Mouse (Mus musculus): Measurements from ENCODE around the gene Wrb. TPM values are rescaled to one million over a fixed set of nuclear protein-coding genes. Genes with fewer than 3 reads are reported as not detected.
"Not testable (repeated sequence)": the region's sequence is repeated elsewhere in the genome, so short reads cannot be mapped to it uniquely, and the experiment has no call there.

Wrb gene
- polyA plus RNA-seq, 1 experiment from 2014 or later = 116 TPM

DNA sequence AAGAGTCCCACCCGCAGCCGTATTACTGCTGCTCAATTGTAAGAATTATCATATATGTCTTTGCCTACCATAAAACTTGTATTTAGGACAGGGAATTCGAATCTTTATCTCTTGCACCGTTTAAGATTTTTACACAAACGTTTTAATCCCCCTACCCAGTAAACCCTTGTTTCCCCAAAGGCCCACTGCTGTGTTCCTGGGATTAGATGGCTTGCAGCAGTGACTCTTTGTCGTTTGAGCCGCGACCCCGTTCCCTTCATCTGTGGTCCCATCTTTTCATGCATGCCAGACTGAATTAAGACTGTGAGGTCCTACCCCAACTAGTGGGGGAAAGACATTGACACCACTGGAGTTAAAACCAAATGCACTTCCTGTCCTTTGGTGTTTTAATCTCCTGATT lies 16.7 kb upstream of the Wrb start:
- Histone ChIP-seq H3K9ac (peak overlapping the region; percentile 98), H3K9me3 (no peaks in the 10 kb centered on the region), H3K36me3 (replicated peaks) (peaks cover 34% of the 10 kb centered on the region), H3K4me2 (peak overlapping the region; percentile 81), H3K4me1 (peaks cover 37% of the 10 kb centered on the region), H3K27me3 (no peaks in the 10 kb centered on the region), H3K4me3 (replicated peaks) (peak overlapping the region; percentile 89), H3K27ac (peak overlapping the region; percentile 99)
- no peak for ATAC-seq (ENCODE audit: low FRiP score)
- WGBS = under 1% methylated on average over 9 of the region's 9 CpGs

DNA sequence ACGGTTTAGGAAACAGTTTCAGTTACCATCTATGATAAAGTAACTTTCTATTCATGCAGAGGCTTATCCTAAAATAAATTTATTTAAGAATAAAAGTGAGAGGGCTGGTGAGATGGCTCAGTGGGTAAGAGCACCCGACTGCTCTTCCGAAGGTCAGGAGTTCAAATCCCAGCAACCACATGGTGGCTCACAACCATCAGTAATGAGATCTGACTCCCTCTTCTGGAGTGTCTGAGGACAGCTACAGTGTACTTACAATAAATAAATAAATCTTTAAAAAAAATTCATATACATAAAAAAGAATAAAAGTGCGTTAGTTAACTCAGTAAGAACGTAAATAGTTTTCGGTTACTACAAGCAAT lies 478 bp upstream of the Wrb start:
- H3K4me2 ChIP-seq = peak overlapping the region; percentile 76; the same call in 1 of the 2 replicates
- 21% methylated on average over 6 of the region's 6 CpGs for WGBS
- peak; percentile 24 for ATAC-seq (ENCODE audit: low FRiP score)
- peak overlapping the region; percentile 82 for H3K4me3 ChIP-seq (replicated peaks)
- not testable (repeated sequence) for H3K9ac ChIP-seq; H3K27ac ChIP-seq; H3K27me3 ChIP-seq; H3K36me3 ChIP-seq (replicated peaks); H3K9me3 ChIP-seq
- H3K4me1 ChIP-seq = peaks cover 16% of the 10 kb centered on the region

DNA sequence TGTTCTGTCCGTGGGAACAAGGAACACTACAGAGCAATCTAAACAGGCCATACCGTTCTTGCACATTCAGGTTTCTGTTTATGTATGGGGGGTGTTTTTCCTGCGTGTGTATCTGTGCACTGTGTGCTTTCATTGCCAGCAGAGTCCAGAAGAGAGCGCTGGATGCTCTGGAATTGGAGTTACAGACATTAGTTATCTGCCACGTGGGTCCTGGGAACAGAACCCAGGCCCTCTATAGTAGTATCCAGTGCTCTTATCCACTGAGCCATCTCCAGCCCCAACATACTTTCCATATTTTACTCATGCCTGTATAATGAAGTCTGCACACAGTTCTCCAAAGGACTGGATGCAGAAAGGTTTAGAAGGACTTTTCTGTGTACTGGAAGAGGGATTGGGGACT lies 607 bp downstream of the Wrb start:
- H3K4me3 ChIP-seq (replicated peaks) = peak overlapping the region; percentile 82
- 0% methylated on average over 5 of the region's 5 CpGs for WGBS
- H3K27ac ChIP-seq = peak overlapping the region; percentile 79; the same call in 1 of the 2 replicates
- no peaks in the 10 kb centered on the region for H3K9me3 ChIP-seq
- no peak for ATAC-seq (ENCODE audit: low FRiP score)
- no peaks in the 10 kb centered on the region for H3K27me3 ChIP-seq
- H3K9ac ChIP-seq = peak overlapping the region; percentile 76
- peaks cover 16% of the 10 kb centered on the region for H3K4me1 ChIP-seq
- H3K36me3 ChIP-seq (replicated peaks) = no peaks in the 10 kb centered on the region
- H3K4me2 ChIP-seq = peak overlapping the region; percentile 76

DNA sequence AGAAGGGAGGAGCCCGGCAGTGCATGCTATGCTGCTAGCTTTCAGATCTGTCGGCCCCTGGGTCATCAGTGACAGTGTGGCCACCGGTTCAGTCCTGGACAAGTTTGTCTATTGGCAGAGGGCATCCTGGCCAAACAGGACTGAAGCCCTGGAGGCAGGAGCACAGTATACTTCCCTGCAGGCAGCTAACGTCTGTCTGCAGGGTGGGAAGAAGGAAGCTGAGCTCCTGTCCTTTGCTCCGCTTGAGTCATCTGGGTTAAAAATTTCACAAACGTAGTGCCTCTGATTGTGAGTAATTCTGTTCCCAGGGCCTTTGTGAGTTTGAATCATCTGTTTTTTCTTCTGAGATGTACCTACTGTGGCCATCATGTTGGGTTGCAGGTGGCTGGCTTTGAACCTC lies 3.6 kb downstream of the Wrb start:
- ATAC-seq (ENCODE audit: low FRiP score) = no peak
- H3K9me3 ChIP-seq = no peaks in the 10 kb centered on the region
- WGBS = 83% methylated on average over 6 of the region's 6 CpGs

DNA sequence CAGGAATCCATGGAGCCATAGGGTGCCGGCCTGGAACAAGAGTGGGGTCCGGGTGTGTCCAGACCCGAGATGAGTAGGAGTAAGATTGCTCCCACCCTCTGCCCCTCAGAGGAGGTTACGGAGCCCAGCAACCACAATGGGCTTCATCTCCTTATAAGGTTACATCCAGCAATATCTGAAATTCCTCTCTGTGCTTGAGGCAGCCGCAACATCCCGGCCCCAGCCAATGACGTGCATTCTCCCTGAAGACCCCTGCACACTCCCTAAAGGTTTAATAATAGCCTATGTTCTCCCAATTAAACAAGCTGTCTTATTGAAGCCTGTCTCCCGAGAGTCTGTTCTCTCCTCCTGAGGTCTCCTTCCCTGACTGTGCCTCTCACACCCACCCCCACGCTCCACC lies 4.1 kb downstream of the Wrb start:
- no peak overlapping the region for H3K4me2 ChIP-seq
- no peak for ATAC-seq (ENCODE audit: low FRiP score)
- 78% methylated on average over 9 of the region's 9 CpGs for WGBS
- H3K27ac ChIP-seq = no peak overlapping the region
- no peak overlapping the region for H3K4me3 ChIP-seq (replicated peaks)
- no peaks in the 10 kb centered on the region for H3K27me3 ChIP-seq
- H3K9me3 ChIP-seq = no peaks in the 10 kb centered on the region
- peaks cover 22% of the 10 kb centered on the region for H3K36me3 ChIP-seq (replicated peaks)
- peaks cover 16% of the 10 kb centered on the region for H3K4me1 ChIP-seq
- no peak overlapping the region for H3K9ac ChIP-seq

More for the DNA sequence above, 3.6 kb downstream of the Wrb start:
- H3K4me1 ChIP-seq = peaks cover 16% of the 10 kb centered on the region
- H3K27ac ChIP-seq = no peak overlapping the region
- no peak overlapping the region for H3K4me3 ChIP-seq (replicated peaks)
- H3K4me2 ChIP-seq = no peak overlapping the region
- no peaks in the 10 kb centered on the region for H3K27me3 ChIP-seq
- peak overlapping the region; percentile 17; the same call in 1 of the 2 replicates for H3K9ac ChIP-seq
- peaks cover 17% of the 10 kb centered on the region for H3K36me3 ChIP-seq (replicated peaks)

DNA sequence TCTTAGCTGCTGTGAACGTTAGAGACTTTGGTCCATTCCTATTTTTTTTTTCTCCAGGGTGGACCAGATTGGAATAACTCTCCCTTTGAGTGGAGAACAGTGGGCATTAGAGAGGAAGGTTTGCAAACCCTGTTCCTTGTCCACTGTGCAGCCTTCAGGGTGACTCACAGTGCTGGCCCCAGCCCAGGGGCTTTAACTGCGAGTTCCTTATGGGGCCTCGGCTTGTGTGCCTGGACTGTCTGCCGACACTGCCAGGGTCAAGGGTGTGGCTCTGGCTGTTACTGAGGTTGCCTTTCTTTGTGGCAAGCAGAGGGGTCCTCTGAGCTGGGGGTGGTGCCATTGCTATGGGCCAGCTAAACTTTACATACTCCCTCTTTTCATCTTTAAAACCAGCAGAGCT lies 5.8 kb downstream of the Wrb start:
- Histone ChIP-seq H3K4me1 (peaks cover 12% of the 10 kb centered on the region), H3K9ac (no peak overlapping the region), H3K9me3 (no peaks in the 10 kb centered on the region), H3K4me2 (no peak overlapping the region), H3K36me3 (replicated peaks) (peaks cover 35% of the 10 kb centered on the region), H3K27me3 (no peaks in the 10 kb centered on the region), H3K4me3 (replicated peaks) (no peak overlapping the region), H3K27ac (no peak overlapping the region)
- 76% methylated on average over 4 of the region's 4 CpGs for WGBS
- ATAC-seq (ENCODE audit: low FRiP score) = no peak

DNA sequence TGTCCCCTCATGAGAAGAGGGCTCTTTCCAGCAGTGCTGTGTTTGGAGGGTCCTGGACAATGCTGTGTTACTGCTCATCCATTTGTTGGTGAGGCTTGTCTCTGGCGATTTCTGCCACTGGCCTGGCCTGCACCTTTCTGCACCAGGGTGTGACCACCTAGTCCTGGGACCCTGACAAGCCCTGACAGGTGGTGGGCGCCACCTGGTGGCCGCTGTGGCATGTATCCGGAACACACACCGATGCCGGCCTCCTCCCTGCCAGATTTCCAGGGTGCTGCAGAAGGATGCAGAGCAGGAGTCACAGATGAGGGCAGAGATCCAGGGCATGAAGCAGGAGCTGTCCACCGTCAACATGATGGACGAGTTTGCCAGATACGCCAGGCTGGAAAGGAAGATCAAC lies 6.3 kb downstream of the Wrb start:
- no peaks in the 10 kb centered on the region for H3K9me3 ChIP-seq
- no peaks in the 10 kb centered on the region for H3K27me3 ChIP-seq
- no peak overlapping the region for H3K4me2 ChIP-seq
- no peak overlapping the region for H3K4me3 ChIP-seq (replicated peaks)
- H3K36me3 ChIP-seq (replicated peaks) = peaks cover 38% of the 10 kb centered on the region
- 28% methylated on average over 9 of the region's 9 CpGs for WGBS
- no peak overlapping the region for H3K9ac ChIP-seq
- ATAC-seq (ENCODE audit: low FRiP score) = peak; percentile 76
- no peak overlapping the region for H3K27ac ChIP-seq
- peaks cover 7% of the 10 kb centered on the region for H3K4me1 ChIP-seq

DNA sequence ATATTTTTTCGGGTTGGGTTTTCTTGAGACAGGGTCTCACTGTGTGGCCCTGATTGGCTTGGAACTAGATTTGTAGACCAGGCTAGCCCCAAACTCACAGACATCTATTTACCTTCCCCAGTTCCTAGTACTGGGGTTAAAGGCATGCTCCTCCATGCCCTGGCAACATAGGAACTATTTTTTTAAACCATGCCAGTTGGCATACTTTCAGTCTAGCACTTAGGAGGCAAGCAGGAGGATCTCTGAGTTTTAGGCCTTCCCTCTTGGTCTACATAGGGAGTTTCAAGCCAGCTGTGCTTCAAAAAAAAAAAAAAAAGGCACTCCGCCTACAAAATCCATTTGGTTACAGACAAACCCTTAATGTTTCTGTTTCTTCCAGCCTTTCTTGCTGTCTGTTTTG lies 9.3 kb downstream of the Wrb start:
- whole genome bisulfite sequencing = 93% methylated on average over 2 of the region's 2 CpGs
- ATAC-seq (ENCODE audit: low FRiP score) = no peak

DNA sequence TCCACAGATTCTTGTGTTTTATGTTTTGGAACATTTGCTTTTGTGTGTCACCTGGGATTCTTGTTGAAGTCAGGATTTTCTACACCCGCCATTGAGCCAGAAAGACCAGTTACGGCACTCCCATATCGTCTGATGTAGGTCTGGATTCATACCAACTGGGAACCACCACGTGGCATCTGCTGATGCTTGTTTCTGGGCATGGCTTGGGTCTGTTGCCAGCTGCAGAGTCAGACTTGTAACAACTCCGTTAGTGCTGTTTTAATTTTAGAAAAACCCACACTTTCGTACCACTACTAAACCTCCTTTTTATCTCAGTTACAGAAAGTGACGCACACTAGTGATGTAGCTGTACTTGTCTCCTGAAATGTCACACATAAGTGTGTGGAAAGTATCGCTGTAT lies 10.8 kb downstream of the Wrb start:
- Histone ChIP-seq H3K9me3 (no peaks in the 10 kb centered on the region), H3K4me1 (peaks cover 11% of the 10 kb centered on the region; the same call in 1 of the 2 replicates), H3K27ac (no peak overlapping the region), H3K27me3 (no peaks in the 10 kb centered on the region), H3K9ac (no peak overlapping the region), H3K36me3 (replicated peaks) (peaks cover 38% of the 10 kb centered on the region), H3K4me3 (replicated peaks) (no peak overlapping the region), H3K4me2 (no peak overlapping the region)
- no peak for ATAC-seq (ENCODE audit: low FRiP score)
- WGBS = 92% methylated on average over 8 of the region's 8 CpGs

More for the DNA sequence above, 9.3 kb downstream of the Wrb start:
- H3K4me2 ChIP-seq = no peak overlapping the region
- no peaks in the 10 kb centered on the region for H3K27me3 ChIP-seq
- no peak overlapping the region for H3K9ac ChIP-seq
- H3K4me1 ChIP-seq = peaks cover 6% of the 10 kb centered on the region
- H3K4me3 ChIP-seq (replicated peaks) = no peak overlapping the region
- no peaks in the 10 kb centered on the region for H3K9me3 ChIP-seq
- no peak overlapping the region for H3K27ac ChIP-seq
- H3K36me3 ChIP-seq (replicated peaks) = peaks cover 38% of the 10 kb centered on the region

DNA sequence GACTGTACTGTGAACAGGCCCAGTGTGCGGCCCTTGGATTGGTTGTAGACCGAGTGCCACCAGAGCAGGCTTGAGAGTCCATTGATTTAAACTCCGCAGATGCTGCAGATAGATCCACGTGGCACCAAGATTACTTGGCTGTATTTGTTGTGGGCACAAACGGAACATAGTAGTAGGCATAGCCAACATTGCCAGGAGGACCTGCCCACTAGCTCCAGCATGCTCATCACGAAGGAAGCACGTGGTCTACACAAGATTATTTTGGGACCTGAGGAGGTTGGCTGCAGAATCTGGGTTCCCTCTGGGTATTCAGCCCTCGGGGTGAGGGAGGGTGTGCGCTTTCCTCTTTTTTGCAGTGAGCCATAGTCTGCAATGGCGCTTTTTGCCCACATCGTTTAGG lies 12.0 kb downstream of the Wrb start:
- H3K4me3 ChIP-seq (replicated peaks) = no peak overlapping the region
- H3K9me3 ChIP-seq = no peaks in the 10 kb centered on the region
- no peak overlapping the region for H3K9ac ChIP-seq
- H3K27ac ChIP-seq = no peak overlapping the region
- H3K4me2 ChIP-seq = no peak overlapping the region
- 95% methylated on average over 11 of the region's 11 CpGs for WGBS
- H3K27me3 ChIP-seq = no peaks in the 10 kb centered on the region
- peaks cover 11% of the 10 kb centered on the region; the same call in 1 of the 2 replicates for H3K4me1 ChIP-seq
- ATAC-seq (ENCODE audit: low FRiP score) = no peak
- H3K36me3 ChIP-seq (replicated peaks) = peaks cover 37% of the 10 kb centered on the region

DNA sequence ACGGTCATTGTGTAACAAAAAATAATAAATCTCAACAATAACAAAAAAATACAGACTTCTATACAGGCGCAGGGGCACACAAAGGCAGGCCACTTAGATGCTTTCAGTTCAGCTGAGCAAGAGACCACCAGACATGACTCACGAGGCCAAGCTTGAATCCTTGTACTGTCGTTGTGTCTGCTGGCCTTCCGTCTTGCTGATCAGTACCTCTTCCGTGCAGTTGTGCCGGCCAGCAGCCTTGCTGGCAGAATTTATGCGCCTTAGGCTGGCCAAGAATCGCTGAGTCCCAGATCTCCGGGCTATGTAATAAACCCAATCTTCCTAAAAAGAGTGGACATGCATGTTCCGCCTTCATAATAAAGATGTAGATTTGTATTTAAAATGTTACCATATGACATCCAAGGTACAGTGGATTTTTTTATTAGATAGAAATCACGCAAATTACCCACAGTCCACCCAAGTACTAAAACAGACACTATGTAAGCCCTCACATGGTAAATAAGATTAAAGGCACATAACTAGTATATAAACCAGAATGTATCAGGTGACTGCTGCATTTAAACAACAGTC lies 13.4 kb downstream of the Wrb start:
- Histone ChIP-seq H3K27ac (peak overlapping the region; percentile 68; the same call in 1 of the 2 replicates), H3K36me3 (replicated peaks) (peaks cover 23% of the 10 kb centered on the region), H3K4me3 (replicated peaks) (peak overlapping the region; percentile 51), H3K27me3 (no peaks in the 10 kb centered on the region), H3K9ac (peak overlapping the region; percentile 82), H3K4me2 (peak overlapping the region; percentile 75), H3K4me1 (peaks cover 11% of the 10 kb centered on the region; the same call in 1 of the 2 replicates), H3K9me3 (no peaks in the 10 kb centered on the region)
- WGBS = 66% methylated on average over 12 of the region's 12 CpGs
- ATAC-seq (ENCODE audit: low FRiP score) = 0 out of 2 replicates have a peak, but pooled peaks have one; percentile 19

DNA sequence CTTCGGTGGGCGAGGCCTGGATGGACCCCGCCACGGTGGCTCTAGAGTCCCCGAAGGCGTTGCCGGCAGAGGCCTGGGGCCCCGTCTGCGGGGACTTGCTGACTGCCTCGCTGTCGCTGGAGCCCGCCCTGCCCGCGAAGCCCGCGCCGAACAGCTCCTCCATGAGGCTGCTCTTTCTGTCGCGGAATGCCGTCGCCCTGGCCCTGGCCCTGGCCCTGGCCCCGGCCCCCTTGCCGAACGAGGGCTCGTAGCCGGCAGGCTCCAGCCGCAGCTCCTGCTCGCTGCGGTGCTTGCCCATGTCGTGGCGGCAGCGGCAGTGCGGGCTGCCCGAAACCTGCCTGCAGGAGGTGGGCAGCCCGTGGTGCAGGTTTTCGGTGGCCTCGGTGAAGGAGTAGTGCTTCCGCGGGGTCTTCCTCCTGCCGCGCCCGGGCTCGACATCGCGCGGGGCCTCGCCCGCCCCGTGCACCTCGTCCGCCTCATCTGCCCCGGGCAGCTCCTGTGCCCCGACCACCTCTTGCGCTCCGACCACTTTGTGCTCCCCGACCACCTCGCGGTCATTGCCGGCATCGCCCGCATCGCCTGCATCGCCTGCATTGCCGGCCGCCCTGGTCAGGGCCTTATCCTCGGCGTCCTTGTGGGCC lies 14.0 kb downstream of the Wrb start:
- H3K27ac ChIP-seq = peak overlapping the region; percentile 68
- no peaks in the 10 kb centered on the region for H3K9me3 ChIP-seq
- H3K36me3 ChIP-seq (replicated peaks) = peaks cover 17% of the 10 kb centered on the region
- no peaks in the 10 kb centered on the region for H3K27me3 ChIP-seq
- H3K9ac ChIP-seq = peak overlapping the region; percentile 82
- peaks cover 11% of the 10 kb centered on the region; the same call in 1 of the 2 replicates for H3K4me1 ChIP-seq
- peak overlapping the region; percentile 75 for H3K4me2 ChIP-seq
- H3K4me3 ChIP-seq (replicated peaks) = peak overlapping the region; percentile 51
- WGBS = 1% methylated on average over 63 of the region's 67 CpGs
- peak; percentile 86 for ATAC-seq (ENCODE audit: low FRiP score)
